Mouse (Mus musculus): Measurements from ENCODE around the gene Mgst2.

- TF ChIP-seq CTCF (IDR thresholded peaks at IDR 0.05 in 2 of 3, conservative IDR thresholded peaks at IDR 0.05 in 1 of 3; ENCODE audit: control insufficient read depth in 1 of 3, insufficient read depth in 1 of 3, low read depth in 2 of 3, low read length in 3 of 3, poor library complexity in 1 of 3, severe bottlenecking in 1 of 3) (no peak), TBP (IDR thresholded peaks at IDR 0.05; ENCODE audit: low read depth, low read length) (no peak), POLR2A (IDR thresholded peaks at IDR 0.05; ENCODE audit: control insufficient read depth in 1 of 2, insufficient read depth in 1 of 2, low read depth in 1 of 2, low read length in 2 of 2, poor library complexity in 1 of 2) (no peak), MAX (IDR thresholded peaks at IDR 0.05; ENCODE audit: low read length) (no peak), USF2 (IDR thresholded peaks at IDR 0.05; ENCODE audit: borderline replicate concordance in 1 of 2, insufficient read depth in 1 of 2, low read depth in 1 of 2, low read length in 2 of 2) (no peak), SMC3 (IDR thresholded peaks at IDR 0.05; ENCODE audit: low read depth, low read length) (no peak), MAFK (IDR thresholded peaks at IDR 0.05; ENCODE audit: borderline replicate concordance, low read depth, low read length) (peak; percentile 98), ZKSCAN1 (IDR thresholded peaks at IDR 0.05; ENCODE audit: low read depth, low read length) (no peak), UBTF (IDR thresholded peaks at IDR 0.05; ENCODE audit: borderline replicate concordance, insufficient read depth, low read depth, low read length) (no peak), USF1 (IDR thresholded peaks at IDR 0.05; ENCODE audit: low read depth, low read length) (no peak)
Measured at GRCm38 (mm10) chr3:51670414-51671070, 10.4 kb downstream of the Mgst2 start.
